Mouse (Mus musculus) cerebellum, postnatal 25 days (tissue): ENCODE data around the gene 1700069L16Rik.

Experiments used
- DNase-seq, 2 experiments: peaks; one replicate each; pipeline ENCODE4 v3.0.0; 2021; ENCODE audit warnings: mixed read lengths in 2 of 2

1700069L16Rik gene

GRCm38 (mm10) chr5:113732182-113732581, 7.6 kb upstream of the 1700069L16Rik start:
- DNase-seq = peak; percentile 81 to 90

- DNase-seq = peak; percentile 54
These were observed 6.6 kb upstream of the 1700069L16Rik start for GRCm38 (mm10) chr5:113731174-113731573.

- DNase-seq = peak; percentile 44 to 59
These were observed 6.1 kb upstream of the 1700069L16Rik start for GRCm38 (mm10) chr5:113730641-113731121.

GRCm38 (mm10) chr5:113728691-113729090, 4.1 kb upstream of the 1700069L16Rik start:
- DNase-seq = peak in 1 of 2 experiments; percentile 47

- DNase-seq = peak; percentile 93 to 94
These were observed 3.4 kb upstream of the 1700069L16Rik start for GRCm38 (mm10) chr5:113728011-113728410.

GRCm38 (mm10) chr5:113727238-113727637, 2.7 kb upstream of the 1700069L16Rik start:
- peak; percentile 84 to 86 for DNase-seq

- DNase-seq = peak; percentile 74 to 79
These were observed 2.0 kb upstream of the 1700069L16Rik start for GRCm38 (mm10) chr5:113726618-113727017.

GRCm38 (mm10) chr5:113725417-113725816, 845 bp upstream of the 1700069L16Rik start:
- peak; percentile 36 to 42 for DNase-seq

GRCm38 (mm10) chr5:113723567-113724237, 870 bp downstream of the 1700069L16Rik start:
- peak; percentile 99 to 100 for DNase-seq

- peak; percentile 71 to 80 for DNase-seq
These were observed 2.2 kb downstream of the 1700069L16Rik start for GRCm38 (mm10) chr5:113722224-113723013.

GRCm38 (mm10) chr5:113719221-113719661, 5.3 kb downstream of the 1700069L16Rik start:
- DNase-seq = peak; percentile 76 to 78

GRCm38 (mm10) chr5:113716581-113717388, 7.8 kb downstream of the 1700069L16Rik start:
- DNase-seq = peak; percentile 47 to 50

GRCm38 (mm10) chr5:113712861-113713260, 11.7 kb downstream of the 1700069L16Rik start:
- no peak for DNase-seq

- DNase-seq = no peak
These were observed 20.6 kb downstream of the 1700069L16Rik start for GRCm38 (mm10) chr5:113703803-113704585.

- DNase-seq = no peak
These were observed 24.1 kb downstream of the 1700069L16Rik start for GRCm38 (mm10) chr5:113700388-113701023.

GRCm38 (mm10) chr5:113694415-113694814, 30.2 kb downstream of the 1700069L16Rik start:
- DNase-seq = no peak

GRCm38 (mm10) chr5:113694000-113694399, 30.6 kb downstream of the 1700069L16Rik start:
- DNase-seq = no peak

GRCm38 (mm10) chr5:113693196-113693755, 31.3 kb downstream of the 1700069L16Rik start:
- DNase-seq = no peak

GRCm38 (mm10) chr5:113690866-113691265, 33.7 kb downstream of the 1700069L16Rik start:
- no peak for DNase-seq

GRCm38 (mm10) chr5:113690069-113690548, 34.5 kb downstream of the 1700069L16Rik start:
- DNase-seq = peak; percentile 60 to 66

GRCm38 (mm10) chr5:113687514-113687913, 37.1 kb downstream of the 1700069L16Rik start:
- DNase-seq = no peak
